7 mouse cellular contexts compared by ENCODE assay signal in the genomic region with DNA sequence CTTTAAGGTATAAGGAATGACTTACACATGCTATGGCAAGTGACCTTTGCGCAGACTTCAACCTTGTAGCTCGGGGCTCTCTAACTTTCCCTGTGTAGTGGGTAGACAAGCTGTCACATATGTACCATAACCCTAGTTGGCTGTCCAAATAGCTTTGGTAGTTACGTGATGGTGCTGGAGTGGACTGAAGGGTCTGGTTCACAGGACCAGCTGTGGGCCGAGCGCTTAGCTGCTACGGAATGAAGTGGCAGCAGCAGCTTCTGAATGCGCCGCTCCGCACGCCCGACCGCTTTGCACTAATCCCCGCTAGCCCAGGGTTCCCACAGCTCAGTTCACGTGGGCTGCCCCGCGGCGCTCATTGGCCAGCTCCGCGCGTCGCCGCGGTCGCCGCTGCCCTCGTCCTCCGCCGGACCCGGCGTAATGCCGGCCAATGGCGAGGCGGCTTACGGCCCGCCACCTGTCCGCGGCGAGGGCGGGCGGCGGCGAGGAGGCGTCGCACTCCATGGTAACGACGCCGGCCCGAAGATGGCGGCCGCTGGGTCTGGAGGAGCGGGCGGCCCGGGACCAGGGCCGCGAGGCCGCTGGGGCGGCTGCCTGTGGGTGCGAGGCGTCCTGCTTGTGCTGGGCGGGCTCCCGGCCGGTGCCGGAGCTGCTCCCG. TPM values are rescaled to one million over a fixed set of nuclear protein-coding genes. Genes with fewer than 3 reads are reported as not detected.
A peak's percentile ranks its signal among the peaks of the same experiment; 100 is the strongest.
DNase-seq lines count a peak whose midpoint lies in the region; ATAC-seq lines count a peak whose summit lies in the region.

Gene Lmln, plus strand, starts transcription at position 498 of the 658 bp plus-strand sequence.

- H3K4me3 ChIP-seq in embryonic facial prominence, embryonic 11.5 days (ENCODE audit: low read depth, low read length): peak within 1 kb of the TSS; percentile 66
- H3K4me3 ChIP-seq in limb, embryonic 11.5 days (ENCODE audit: low read depth, low read length): peak within 1 kb of the TSS; percentile 79
- H3K4me3 ChIP-seq in midbrain, embryonic 14.5 days (replicated peaks; ENCODE audit: low read depth, low read length): peak within 1 kb of the TSS; percentile 86

- peak; percentile 96 for DNase-seq in adrenal gland, postnatal 14 days
- peak; percentile 96 for DNase-seq in embryonic facial prominence, embryonic 11.5 days (ENCODE audit: low spot score)
- DNase-seq in heart, adult 11 months: peak; percentile 99
- peak; percentile 91 for DNase-seq in kidney, adult 18-20 months
- DNase-seq in limb, embryonic 11.5 days (ENCODE audit: low spot score): peak; percentile 92
- DNase-seq in midbrain, embryonic 14.5 days: peak; percentile 97
- peak; percentile 80 to 81 for DNase-seq in spleen, adult 18-20 months

- peak within 1 kb of the TSS; percentile 43; the same call in 1 of the 2 replicates for H3K27ac ChIP-seq in embryonic facial prominence, embryonic 11.5 days (replicated peaks; ENCODE audit: low read depth, low read length)
- peak within 1 kb of the TSS; percentile 65 for H3K27ac ChIP-seq in limb, embryonic 11.5 days (replicated peaks; ENCODE audit: low read depth, low read length)
- H3K27ac ChIP-seq in midbrain, embryonic 14.5 days (replicated peaks; ENCODE audit: low read depth, low read length): peak within 1 kb of the TSS; percentile 78

- no peaks in the 10 kb centered on the region for H3K9me3 ChIP-seq in embryonic facial prominence, embryonic 11.5 days (replicated peaks; ENCODE audit: control insufficient read depth, low read length)
- no peaks in the 10 kb centered on the region for H3K9me3 ChIP-seq in limb, embryonic 11.5 days (ENCODE audit: control insufficient read depth, low read length)
- H3K9me3 ChIP-seq in midbrain, embryonic 14.5 days (ENCODE audit: control insufficient read depth, low read length): no peaks in the 10 kb centered on the region

- WGBS in embryonic facial prominence, embryonic 11.5 days: under 1% methylated on average over 50 of the region's 64 CpGs
- WGBS in limb, embryonic 11.5 days: 1% methylated on average over 50 of the region's 64 CpGs
- under 1% methylated on average over 64 of the region's 64 CpGs for WGBS in midbrain, embryonic 14.5 days

- peak within 1 kb of the TSS; percentile 72 for H3K9ac ChIP-seq in embryonic facial prominence, embryonic 11.5 days (replicated peaks; ENCODE audit: low read length)
- H3K9ac ChIP-seq in limb, embryonic 11.5 days (ENCODE audit: low read length): peak within 1 kb of the TSS; percentile 76
- peak within 1 kb of the TSS; percentile 74 for H3K9ac ChIP-seq in midbrain, embryonic 14.5 days (replicated peaks; ENCODE audit: low read length)

- no peaks in the 10 kb centered on the region for H3K27me3 ChIP-seq in embryonic facial prominence, embryonic 11.5 days (ENCODE audit: control insufficient read depth, insufficient read depth, low read length)
- H3K27me3 ChIP-seq in limb, embryonic 11.5 days (ENCODE audit: control insufficient read depth, insufficient read depth, low read length): no peaks in the 10 kb centered on the region
- H3K27me3 ChIP-seq in midbrain, embryonic 14.5 days (ENCODE audit: control insufficient read depth, insufficient read depth, low read length): no peaks in the 10 kb centered on the region

- peaks cover 12% of the 10 kb centered on the region for H3K36me3 ChIP-seq in embryonic facial prominence, embryonic 11.5 days (replicated peaks; ENCODE audit: control insufficient read depth, insufficient read depth, low read depth, low read length)
- H3K36me3 ChIP-seq in limb, embryonic 11.5 days (ENCODE audit: control insufficient read depth, insufficient read depth, low read length): peaks cover 20% of the 10 kb centered on the region; the same call in 1 of the 2 replicates
- peaks cover 42% of the 10 kb centered on the region for H3K36me3 ChIP-seq in midbrain, embryonic 14.5 days (ENCODE audit: control insufficient read depth, insufficient read depth, low read length)

- peaks cover 3% of the 10 kb centered on the region for H3K4me1 ChIP-seq in embryonic facial prominence, embryonic 11.5 days (ENCODE audit: control insufficient read depth, insufficient read depth, low read length)
- peaks cover 11% of the 10 kb centered on the region for H3K4me1 ChIP-seq in limb, embryonic 11.5 days (ENCODE audit: control insufficient read depth, insufficient read depth, low read length)
- H3K4me1 ChIP-seq in midbrain, embryonic 14.5 days (ENCODE audit: control insufficient read depth, insufficient read depth, low read length): peaks cover 24% of the 10 kb centered on the region

- peak within 1 kb of the TSS; percentile 87 for H3K4me2 ChIP-seq in embryonic facial prominence, embryonic 11.5 days (ENCODE audit: low read depth, low read length)
- peak within 1 kb of the TSS; percentile 81 for H3K4me2 ChIP-seq in limb, embryonic 11.5 days (ENCODE audit: low read depth, severe bottlenecking)
- H3K4me2 ChIP-seq in midbrain, embryonic 14.5 days (ENCODE audit: low read length): peak within 1 kb of the TSS; percentile 86

- ATAC-seq in embryonic facial prominence, embryonic 11.5 days (replicated peaks; ENCODE audit: insufficient number of reproducible peaks, low FRiP score, low TSS enrichment, low read depth): peak; percentile 98
- ATAC-seq in limb, embryonic 11.5 days (ENCODE audit: insufficient number of reproducible peaks, low FRiP score, low TSS enrichment, low read depth): peak; percentile 97
- ATAC-seq in midbrain, embryonic 14.5 days (ENCODE audit: low FRiP score, low TSS enrichment): peak; percentile 97

RNA-seq across cellular contexts. Expression of gene Lmln, which starts in this region (rescaled TPM):
- total RNA-seq in adrenal gland, postnatal 14 days (2021): 8.4 and 11.0 TPM in 2 replicates
- polyA plus RNA-seq in embryonic facial prominence, embryonic 11.5 days (2014; fragmentation: Nextera tagmentation; extraction: Ambion mirVana): 1.2 and 2.3 TPM in 2 replicates
- polyA plus RNA-seq in limb, embryonic 11.5 days (2014; fragmentation: Nextera tagmentation; extraction: Ambion mirVana): 2.0 and 3.3 TPM in 2 replicates
- polyA plus RNA-seq in midbrain, embryonic 14.5 days (2014; fragmentation: Nextera tagmentation; extraction: Ambion mirVana): 2.9 and 3.2 TPM in 2 replicates

Comparison
In these comparisons a context has a peak if more than half of its experiments do, and no peak if none do; other contexts are left out.
1. Peak in every context shown above with its lines: DNase-seq, ATAC-seq, H3K4me3 ChIP-seq and H3K27ac ChIP-seq.